Mouse (Mus musculus) MEL (cell line): ENCODE data around the gene Gpr84. TPM values are rescaled to one million over a fixed set of nuclear protein-coding genes. Genes with fewer than 3 reads are reported as not detected.

ENCODE experiments used
- DNase-seq: peaks from one replicate; pipeline ENCODE4 v3.0.0; 2011; ENCODE audit warnings: low read depth, low spot score
- H3K27ac ChIP-seq: 2 replicates; pipeline ENCODE4 v1.5.1; 2012; ENCODE audit warnings: low read depth, mild to moderate bottlenecking, control low read depth, low read length, moderate library complexity; ENCODE audit not compliant: control insufficient read depth
- H3K27me3 ChIP-seq, 2 experiments: fragments of 150-350 bp in 1 of 2; sonication (generic) in 1 of 2; 2 replicates each; pipeline ENCODE4 v1.6.1; 2012; ENCODE audit warnings: low read length in 2 of 2, mild to moderate bottlenecking in 2 of 2, improper control_type of control experiment in 1 of 2, moderate library complexity in 1 of 2; ENCODE audit not compliant: insufficient read depth in 2 of 2, control insufficient read depth in 1 of 2
- H3K36me3 ChIP-seq, 2 experiments: 2 replicates each; pipeline ENCODE4 v1.6.1; 2012 to 2014; ENCODE audit warnings: low read length in 2 of 2, improper control_type of control experiment in 1 of 2, inconsistent platforms in 1 of 2, mild to moderate bottlenecking in 1 of 2; ENCODE audit not compliant: insufficient read depth in 2 of 2, control insufficient read depth in 1 of 2
- H3K4me1 ChIP-seq, 2 experiments: fragments of 150-350 bp in 1 of 2; sonication (generic) in 1 of 2; 2 replicates each; pipeline ENCODE4 v1.6.1; 2012; ENCODE audit warnings: low read length in 2 of 2, improper control_type of control experiment in 1 of 2, mild to moderate bottlenecking in 1 of 2; ENCODE audit not compliant: insufficient read depth in 2 of 2, control insufficient read depth in 1 of 2
- H3K4me3 ChIP-seq, 2 experiments: fragments of 150-350 bp in 1 of 2; sonication (generic) in 1 of 2; 2 replicates each; pipeline ENCODE4 v1.5.1; 2012; ENCODE audit warnings: low read depth in 2 of 2, low read length in 2 of 2, mild to moderate bottlenecking in 2 of 2, moderate library complexity in 2 of 2, control low read depth in 1 of 2, improper control_type of control experiment in 1 of 2; ENCODE audit not compliant: control insufficient read depth in 1 of 2, insufficient read depth in 1 of 2
- H3K79me2 ChIP-seq: 2 replicates; pipeline ENCODE4 v1.6.1; 2012; ENCODE audit warnings: mild to moderate bottlenecking, low read length, moderate library complexity; ENCODE audit not compliant: control insufficient read depth, poor library complexity, insufficient read depth
- H3K9ac ChIP-seq: 2 replicates; pipeline ENCODE4 v1.6.1; 2012; ENCODE audit warnings: low read depth, mild to moderate bottlenecking, control low read depth, low read length, moderate library complexity; ENCODE audit not compliant: control insufficient read depth, poor library complexity, severe bottlenecking
- H3K9me3 ChIP-seq: fragments of 150-350 bp; sonication (generic); replicated peaks from 2 replicates; pipeline ENCODE4 v1.6.1; 2012; ENCODE audit warnings: mild to moderate bottlenecking, low read length, improper control_type of control experiment, moderate library complexity; ENCODE audit not compliant: insufficient read depth
- CHD2 ChIP-seq: IDR thresholded peaks from 2 replicates; pipeline ENCODE4 v1.6.1; 2011; ENCODE audit warnings: low read length, improper control_type of control experiment
- CTCF ChIP-seq, 3 experiments: IDR thresholded peaks in 2 of 3; conservative IDR thresholded peaks in 1 of 3; 2 replicates each; pipeline ENCODE4 v1.5.1; 2011 to 2012; ENCODE audit warnings: low read length in 3 of 3, low read depth in 2 of 3, mild to moderate bottlenecking in 2 of 3, improper control_type of control experiment in 1 of 3, inconsistent platforms in 1 of 3, mixed read lengths in 1 of 3, moderate library complexity in 1 of 3; ENCODE audit not compliant: control insufficient read depth in 1 of 3, insufficient read depth in 1 of 3, poor library complexity in 1 of 3, severe bottlenecking in 1 of 3
- E2F4 ChIP-seq: IDR thresholded peaks from 2 replicates; pipeline ENCODE4 v1.6.1; 2011; ENCODE audit warnings: low read depth, low read length, improper control_type of control experiment, borderline replicate concordance
- ELF1 ChIP-seq: IDR thresholded peaks from 2 replicates; pipeline ENCODE4 v1.6.1; 2014; ENCODE audit warnings: low read depth, mild to moderate bottlenecking, inconsistent platforms, low read length, improper control_type of control experiment, moderate library complexity
- ETS1 ChIP-seq: IDR thresholded peaks from 2 replicates; pipeline ENCODE4 v1.6.1; 2012; ENCODE audit warnings: low read depth, mild to moderate bottlenecking, inconsistent platforms, low read length, improper control_type of control experiment, moderate library complexity
- GABPA ChIP-seq: IDR thresholded peaks from 2 replicates; pipeline ENCODE4 v1.6.1; 2012; ENCODE audit warnings: low read depth, mild to moderate bottlenecking, inconsistent platforms, low read length, improper control_type of control experiment, moderate library complexity
- HCFC1 ChIP-seq: IDR thresholded peaks from 2 replicates; pipeline ENCODE4 v1.6.1; 2012; ENCODE audit warnings: low read depth, mild to moderate bottlenecking, inconsistent platforms, low read length, improper control_type of control experiment, moderate library complexity
- JUND ChIP-seq: IDR thresholded peaks from 2 replicates; pipeline ENCODE4 v1.6.1; 2011; ENCODE audit warnings: low read depth, mild to moderate bottlenecking, improper control_type of control experiment, low read length
- KAT2A ChIP-seq: conservative IDR thresholded peaks from 2 replicates; pipeline ENCODE4 v1.6.1; 2012; ENCODE audit warnings: low read depth, low read length, improper control_type of control experiment, inconsistent platforms
- MAZ ChIP-seq: IDR thresholded peaks from 2 replicates; pipeline ENCODE4 v1.6.1; 2012; ENCODE audit warnings: low read depth, mild to moderate bottlenecking, inconsistent platforms, low read length, improper control_type of control experiment
- MEF2A ChIP-seq: IDR thresholded peaks from 2 replicates; pipeline ENCODE4 v1.6.1; 2014; ENCODE audit warnings: low read depth, mild to moderate bottlenecking, inconsistent platforms, low read length, improper control_type of control experiment; ENCODE audit not compliant: poor library complexity, insufficient replicate concordance, severe bottlenecking; ENCODE audit errors: extremely low read depth
- MXI1 ChIP-seq: IDR thresholded peaks from 2 replicates; pipeline ENCODE4 v1.6.1; 2011; ENCODE audit warnings: mild to moderate bottlenecking, low read depth, low read length, improper control_type of control experiment
- MYB ChIP-seq: IDR thresholded peaks from 2 replicates; pipeline ENCODE4 v1.6.1; 2011; ENCODE audit warnings: mild to moderate bottlenecking, low read depth, low read length, improper control_type of control experiment
- NELFE ChIP-seq: IDR thresholded peaks from 2 replicates; pipeline ENCODE4 v1.6.1; 2011; ENCODE audit warnings: low read depth, low read length, improper control_type of control experiment
- POLR2AphosphoS5 ChIP-seq: IDR thresholded peaks from 2 replicates; pipeline ENCODE4 v1.6.1; 2012; ENCODE audit warnings: low read depth, borderline replicate concordance, mild to moderate bottlenecking, inconsistent platforms, low read length, moderate library complexity, mixed read lengths
- RAD21 ChIP-seq: IDR thresholded peaks from 2 replicates; pipeline ENCODE4 v1.6.1; 2011; ENCODE audit warnings: mild to moderate bottlenecking, low read depth, low read length, improper control_type of control experiment
- RCOR1 ChIP-seq: IDR thresholded peaks from 2 replicates; pipeline ENCODE4 v1.6.1; 2012; ENCODE audit warnings: low read depth, mild to moderate bottlenecking, inconsistent platforms, low read length, improper control_type of control experiment
- SIN3A ChIP-seq: IDR thresholded peaks from 2 replicates; pipeline ENCODE4 v1.6.1; 2012; ENCODE audit warnings: low read length, improper control_type of control experiment, inconsistent platforms
- SMC3 ChIP-seq: IDR thresholded peaks from 2 replicates; pipeline ENCODE4 v1.6.1; 2011; ENCODE audit warnings: low read depth, low read length, improper control_type of control experiment
- TAL1 ChIP-seq: IDR thresholded peaks from 2 replicates; pipeline ENCODE4 v1.6.1; 2012; ENCODE audit warnings: mild to moderate bottlenecking, inconsistent platforms, low read length, moderate library complexity, mixed read lengths
- TBP ChIP-seq: IDR thresholded peaks from 2 replicates; pipeline ENCODE4 v1.8.0; 2011; ENCODE audit warnings: low read depth, low read length, improper control_type of control experiment
- UBTF ChIP-seq: IDR thresholded peaks from 2 replicates; pipeline ENCODE4 v1.6.1; 2012; ENCODE audit warnings: low read depth, mild to moderate bottlenecking, inconsistent platforms, low read length, improper control_type of control experiment, moderate library complexity, borderline replicate concordance; ENCODE audit not compliant: insufficient read depth
- USF2 ChIP-seq, 2 experiments: IDR thresholded peaks; 2 replicates each; pipeline ENCODE4 v1.6.1; 2011 to 2012; ENCODE audit warnings: improper control_type of control experiment in 2 of 2, low read length in 2 of 2, borderline replicate concordance in 1 of 2, inconsistent platforms in 1 of 2, low read depth in 1 of 2, mild to moderate bottlenecking in 1 of 2; ENCODE audit not compliant: insufficient read depth in 1 of 2
- ZC3H11A ChIP-seq: IDR thresholded peaks from 2 replicates; pipeline ENCODE4 v1.6.1; 2012; ENCODE audit warnings: low read depth, mild to moderate bottlenecking, inconsistent platforms, low read length, improper control_type of control experiment
- ZKSCAN1 ChIP-seq: IDR thresholded peaks from 2 replicates; pipeline ENCODE4 v1.6.1; 2012; ENCODE audit warnings: low read depth, mild to moderate bottlenecking, inconsistent platforms, low read length, improper control_type of control experiment, moderate library complexity
- ZNF384 ChIP-seq: IDR thresholded peaks from 2 replicates; pipeline ENCODE4 v1.6.1; 2012; ENCODE audit warnings: low read depth, mild to moderate bottlenecking, inconsistent platforms, low read length, improper control_type of control experiment
- polyA plus RNA-seq, 2 experiments: library from polyadenylated mRNA; stranded (reverse) in 1 of 2; unstranded in 1 of 2; fragments of >175 nt in 1 of 2; fragments of >200 nt in 1 of 2; gene quantifications; 2 replicates each; pipeline versions ENCODE4 v1.2.1 to v1.2.4; 2012; ENCODE audit warnings: low replicate concordance in 2 of 2, low read depth in 1 of 2; ENCODE audit not compliant: insufficient read length in 2 of 2, insufficient read depth in 1 of 2, missing spikeins in 1 of 2
- total RNA-seq: library from RNA; depleted of rRNA; stranded (reverse); fragments of 300-350 nt; gene quantifications from 2 replicates; pipeline ENCODE4 v1.2.3, GENCODE M21; 2012

Gpr84 gene
- total and polyA plus RNA-seq, 3 experiments: 0.12 to 0.21 TPM; not detected in 1

DNA sequence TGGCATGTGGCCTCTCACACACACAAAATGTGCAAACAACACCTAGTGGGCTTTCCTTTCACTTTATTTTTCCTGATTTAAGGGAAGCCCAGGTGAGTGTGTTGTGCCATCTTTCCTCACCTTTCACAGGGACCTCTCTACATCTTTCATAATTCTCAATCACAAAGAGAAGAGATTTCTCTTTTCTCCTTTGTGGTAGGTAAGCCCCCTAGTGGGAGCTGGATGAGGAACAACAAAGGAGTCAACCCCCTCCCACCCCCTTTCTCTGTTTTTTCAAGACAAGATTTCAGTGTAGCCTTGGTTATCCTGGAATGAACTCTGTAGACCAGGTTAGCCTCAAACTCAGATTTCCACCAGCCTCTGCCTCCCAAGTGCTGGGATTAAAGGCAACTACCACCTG lies 33.1 kb upstream of the Gpr84 start:
- Histone ChIP-seq H3K9me3 (no peaks in the 10 kb centered on the region), H3K4me3 (no peak overlapping the region), H3K4me1 (peaks cover 0 to 5% of the 10 kb centered on the region in 2 experiments; a peak in 3 of 4 replicates), H3K27ac (no peak overlapping the region), H3K36me3 (peaks cover 2 to 6% of the 10 kb centered on the region in 2 experiments; a peak in 3 of 4 replicates), H3K27me3 (no peaks in the 10 kb centered on the region), H3K9ac (no peak overlapping the region), H3K79me2 (peaks cover 10% of the 10 kb centered on the region)
- peak in 2 of 3 experiments; percentile 8 to 13; a peak in 1 of 6 replicates for TF ChIP-seq CTCF (IDR thresholded peaks at IDR 0.05 in 2 of 3, conservative IDR thresholded peaks at IDR 0.05 in 1 of 3; ENCODE audit: control insufficient read depth in 1 of 3, insufficient read depth in 1 of 3, low read depth in 2 of 3, low read length in 3 of 3, poor library complexity in 1 of 3, severe bottlenecking in 1 of 3)
- TF ChIP-seq GABPA: no peak
- peak; percentile 15 for DNase-seq

GRCm38 (mm10) chr15:103343008-103343407 lies 32.6 kb upstream of the Gpr84 start:
- Histone ChIP-seq H3K27me3 (no peaks in the 10 kb centered on the region), H3K9ac (no peak overlapping the region), H3K4me3 (no peak overlapping the region), H3K36me3 (peaks cover 6 to 7% of the 10 kb centered on the region in 2 experiments), H3K9me3 (no peaks in the 10 kb centered on the region), H3K27ac (no peak overlapping the region), H3K79me2 (peaks cover 15% of the 10 kb centered on the region), H3K4me1 (peaks cover 0 to 10% of the 10 kb centered on the region in 2 experiments; a peak in 3 of 4 replicates)
- DNase-seq: peak; percentile 16
- TF ChIP-seq MEF2A: no peak
- TF ChIP-seq SMC3: no peak
- TF ChIP-seq ELF1: no peak
- TF ChIP-seq RCOR1: no peak
- no peak for TF ChIP-seq KAT2A
- TF ChIP-seq MYB: no peak
- no peak for TF ChIP-seq JUND
- TF ChIP-seq HCFC1: no peak
- no peak for TF ChIP-seq MXI1
- no peak for TF ChIP-seq USF2 (IDR thresholded peaks at IDR 0.05; ENCODE audit: borderline replicate concordance in 1 of 2, insufficient read depth in 1 of 2, low read depth in 1 of 2, low read length in 2 of 2)
- TF ChIP-seq SIN3A: no peak
- TF ChIP-seq, all 39 proteins: peak for 0

GRCm38 (mm10) chr15:103342415-103342814 lies 32.0 kb upstream of the Gpr84 start:
- Histone ChIP-seq H3K27me3 (no peaks in the 10 kb centered on the region), H3K79me2 (peaks cover 15% of the 10 kb centered on the region), H3K9ac (no peak overlapping the region), H3K27ac (no peak overlapping the region), H3K9me3 (no peaks in the 10 kb centered on the region), H3K4me1 (peaks cover 0 to 16% of the 10 kb centered on the region in 2 experiments; a peak in 3 of 4 replicates), H3K36me3 (peaks cover 6 to 12% of the 10 kb centered on the region in 2 experiments), H3K4me3 (no peak overlapping the region)
- peak; percentile 84 for DNase-seq
- TF ChIP-seq UBTF (no peak), TAL1 (no peak), POLR2AphosphoS5 (no peak), ZNF384 (no peak), MXI1 (no peak), NELFE (no peak), E2F4 (no peak), MAZ (no peak), ETS1 (no peak), ZC3H11A (peak; percentile 38; the same call in 1 of the 2 replicates), SMC3 (peak; percentile 51), MYB (no peak), RAD21 (peak; percentile 70), TBP (no peak), ZKSCAN1 (no peak), SIN3A (0 out of 2 replicates have a peak, but pooled peaks have one; percentile 16), CHD2 (no peak), HCFC1 (no peak)
